Mouse (Mus musculus) forebrain, embryonic 11.5 days (tissue): ENCODE measurements around the gene Gm10563. TPM values are rescaled to one million over a fixed set of nuclear protein-coding genes. Genes with fewer than 3 reads are reported as not detected.
A peak's percentile ranks its signal among the peaks of the same experiment; 100 is the strongest.

ENCODE experiments used
- ATAC-seq: fragments of 200-750 bp; cut with Nextera tagmentation; replicated peaks from 2 replicates; pipeline ENCODE4 v1.8.0; 2017; ENCODE audit warnings: moderate TSS enrichment; ENCODE audit not compliant: low FRiP score
- DNase-seq: peaks from one replicate; pipeline ENCODE4 v3.0.0-alpha.2; 2017; ENCODE audit warnings: low spot score
- H3K27ac ChIP-seq: fragments of 300-500 bp; sonication (generic); 2 replicates; pipeline ENCODE4 v1.5.1; 2014; ENCODE audit warnings: low read depth, low read length
- H3K27me3 ChIP-seq: fragments of 300-500 bp; sonication (generic); 2 replicates; pipeline ENCODE4 v1.6.1; 2014; ENCODE audit warnings: mild to moderate bottlenecking, low read length, mixed read lengths; ENCODE audit not compliant: control insufficient read depth, insufficient read depth
- H3K36me3 ChIP-seq: fragments of 300-500 bp; sonication (generic); 2 replicates; pipeline ENCODE4 v1.6.1; 2014; ENCODE audit warnings: mild to moderate bottlenecking, low read length, moderate library complexity, mixed read lengths; ENCODE audit not compliant: control insufficient read depth, insufficient read depth
- H3K4me1 ChIP-seq: fragments of 300-500 bp; sonication (generic); replicated peaks from 2 replicates; pipeline ENCODE4 v1.6.1; 2014; ENCODE audit warnings: low read length, mixed read lengths; ENCODE audit not compliant: control insufficient read depth, insufficient read depth
- H3K4me2 ChIP-seq: fragments of 300-500 bp; sonication (generic); 2 replicates; pipeline ENCODE4 v1.6.1; 2014; ENCODE audit warnings: low read depth, mild to moderate bottlenecking, low read length, moderate library complexity, mixed read lengths; ENCODE audit not compliant: severe bottlenecking
- H3K4me3 ChIP-seq: fragments of 300-500 bp; sonication (generic); 2 replicates; pipeline ENCODE4 v1.5.1; 2014; ENCODE audit warnings: low read depth, low read length
- H3K9ac ChIP-seq: fragments of 300-500 bp; sonication (generic); 2 replicates; pipeline ENCODE4 v1.6.1; 2014; ENCODE audit warnings: low read length
- H3K9me3 ChIP-seq: fragments of 300-500 bp; sonication (generic); 2 replicates; pipeline ENCODE4 v1.6.1; 2016; ENCODE audit warnings: low read length, mixed read lengths; ENCODE audit not compliant: control insufficient read depth
- WGBS: fragments of 180-500 bp; shearing (Covaris S2); extraction: QIAGEN DNeasy Blood & Tissue Kit; methylation state at CpG from one replicate; pipeline ENCODE4 v1.1.7; 2014; 5-methylcytosine and 5-hydroxymethylcytosine counted together
- polyA plus RNA-seq: library from polyadenylated mRNA; unstranded; fragments of >200 nt; fragmentation: Nextera tagmentation; extraction: Ambion mirVana; gene quantifications from 2 replicates; pipeline ENCODE4 v1.2.1, GENCODE M21; 2014

Gene Gm10563
- polyA plus RNA-seq, 1 experiment from 2014 or later: not detected

GRCm38 (mm10) chr4:155595777-155596176 lies 49.4 kb downstream of the Gm10563 start:
- no peak overlapping the region for H3K9ac ChIP-seq
- no peak for ATAC-seq
- WGBS: 87% methylated on average over 3 of the region's 3 CpGs
- no peaks in the 10 kb centered on the region for H3K36me3 ChIP-seq
- no peak overlapping the region for H3K4me2 ChIP-seq
- H3K4me1 ChIP-seq: no peaks in the 10 kb centered on the region
- no peak overlapping the region for H3K4me3 ChIP-seq
- no peaks in the 10 kb centered on the region for H3K27me3 ChIP-seq
- H3K9me3 ChIP-seq: no peaks in the 10 kb centered on the region
- DNase-seq: no peak
- H3K27ac ChIP-seq: no peak overlapping the region

GRCm38 (mm10) chr4:155593780-155594179 lies 51.4 kb downstream of the Gm10563 start:
- Histone ChIP-seq H3K36me3 (peaks cover 3% of the 10 kb centered on the region; the same call in 1 of the 2 replicates), H3K9ac (no peak overlapping the region), H3K27ac (no peak overlapping the region), H3K4me1 (no peaks in the 10 kb centered on the region), H3K4me3 (no peak overlapping the region), H3K27me3 (no peaks in the 10 kb centered on the region), H3K9me3 (no peaks in the 10 kb centered on the region), H3K4me2 (no peak overlapping the region)
- ATAC-seq (no peak), DNase-seq (no peak)
- WGBS: 74% methylated on average over 1 of the region's 1 CpGs

GRCm38 (mm10) chr4:155591012-155591719 lies 54.0 kb downstream of the Gm10563 start:
- Histone ChIP-seq H3K27me3 (no peaks in the 10 kb centered on the region), H3K36me3 (peaks cover 3% of the 10 kb centered on the region; the same call in 1 of the 2 replicates), H3K4me1 (no peaks in the 10 kb centered on the region), H3K4me2 (no peak overlapping the region), H3K4me3 (no peak overlapping the region), H3K27ac (no peak overlapping the region), H3K9ac (no peak overlapping the region), H3K9me3 (no peaks in the 10 kb centered on the region)
- 88% methylated on average over 7 of the region's 7 CpGs for WGBS
- DNase-seq (no peak), ATAC-seq (no peak)

DNA sequence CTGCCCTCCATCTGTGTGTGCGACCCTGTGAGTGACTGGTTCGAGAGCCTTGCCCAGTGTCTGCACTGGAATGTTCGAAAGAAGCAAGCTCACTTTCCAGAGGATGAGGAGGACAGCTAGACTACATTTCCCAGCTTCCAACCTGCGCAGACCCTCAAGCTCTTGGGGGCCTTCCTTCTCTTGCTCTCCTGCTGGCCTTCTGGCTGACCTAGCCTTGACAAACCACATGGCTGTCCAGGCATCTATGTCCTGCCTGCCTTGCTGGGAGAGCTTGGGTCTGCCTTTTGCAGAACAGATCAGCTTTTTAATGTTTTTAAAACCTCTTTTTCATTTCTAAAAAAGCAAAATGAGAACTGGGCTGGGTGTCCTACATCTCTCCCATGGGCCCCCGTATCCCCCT lies 55.9 kb downstream of the Gm10563 start:
- DNase-seq (no peak), ATAC-seq (no peak)
- 95% methylated on average over 5 of the region's 5 CpGs for WGBS
- no peaks in the 10 kb centered on the region for H3K27me3 ChIP-seq
- no peaks in the 10 kb centered on the region for H3K4me1 ChIP-seq
- H3K9me3 ChIP-seq: no peaks in the 10 kb centered on the region
- no peak overlapping the region for H3K27ac ChIP-seq
- no peak overlapping the region for H3K9ac ChIP-seq
- no peak overlapping the region for H3K4me3 ChIP-seq
- no peak overlapping the region for H3K4me2 ChIP-seq
- H3K36me3 ChIP-seq: peaks cover 3% of the 10 kb centered on the region; the same call in 1 of the 2 replicates

- no peak overlapping the region for H3K4me2 ChIP-seq
- H3K27ac ChIP-seq: no peak overlapping the region
- H3K27me3 ChIP-seq: no peaks in the 10 kb centered on the region
- H3K4me3 ChIP-seq: no peak overlapping the region
- ATAC-seq: no peak
- no peaks in the 10 kb centered on the region for H3K4me1 ChIP-seq
- H3K9me3 ChIP-seq: no peaks in the 10 kb centered on the region
- H3K9ac ChIP-seq: no peak overlapping the region
- no peak for DNase-seq
- WGBS: 92% methylated on average over 6 of the region's 6 CpGs
- H3K36me3 ChIP-seq: peaks cover 5% of the 10 kb centered on the region
These were observed 62.8 kb downstream of the Gm10563 start for GRCm38 (mm10) chr4:155582279-155582905.

- no peaks in the 10 kb centered on the region for H3K4me1 ChIP-seq
- no peak overlapping the region for H3K4me2 ChIP-seq
- ATAC-seq: no peak
- H3K27ac ChIP-seq: no peak overlapping the region
- no peaks in the 10 kb centered on the region for H3K27me3 ChIP-seq
- H3K36me3 ChIP-seq: peaks cover 5% of the 10 kb centered on the region
- H3K4me3 ChIP-seq: no peak overlapping the region
- peak; percentile 75 for DNase-seq
- WGBS: 41% methylated on average over 1 of the region's 1 CpGs
- H3K9me3 ChIP-seq: no peaks in the 10 kb centered on the region
- H3K9ac ChIP-seq: no peak overlapping the region
These were observed 64.8 kb downstream of the Gm10563 start for GRCm38 (mm10) chr4:155580420-155580819.

DNA sequence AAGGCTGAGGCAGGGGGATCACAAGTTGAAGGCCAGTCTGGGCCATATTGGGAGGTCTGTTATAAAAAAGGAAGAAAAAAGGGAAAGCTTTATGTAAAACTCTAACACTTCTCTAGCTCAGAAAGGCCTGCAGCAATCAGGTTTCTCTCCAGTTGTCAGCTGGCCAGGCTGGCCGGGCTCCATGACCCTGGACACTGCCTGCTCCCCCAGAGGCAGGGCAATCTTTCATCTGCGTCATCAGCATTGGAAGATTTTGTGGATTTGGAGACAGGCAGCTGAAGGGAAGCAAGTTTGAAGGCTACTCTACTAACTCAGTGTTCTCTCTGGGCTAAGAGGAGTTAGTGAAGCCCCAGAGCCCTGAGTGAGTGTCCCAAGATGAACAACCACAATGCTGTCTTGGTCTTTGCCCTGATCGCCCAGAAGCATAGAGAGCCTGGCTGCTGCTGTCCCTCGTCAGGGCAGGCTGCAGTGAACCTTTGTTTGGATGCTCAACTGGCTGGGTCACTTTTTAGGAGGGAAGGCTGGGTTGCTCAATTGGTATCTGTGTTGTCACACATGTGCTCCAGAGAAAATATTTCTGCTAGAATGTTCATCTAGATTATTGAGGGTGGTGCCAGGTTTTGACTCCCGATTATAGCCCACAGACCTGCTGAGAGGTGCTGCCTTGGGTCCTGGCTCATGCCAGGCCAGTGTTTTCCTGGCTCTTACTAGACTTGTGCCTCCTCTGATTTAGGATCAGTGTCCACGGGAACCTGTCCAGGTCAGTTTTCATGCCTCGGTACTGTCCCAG lies 66.7 kb downstream of the Gm10563 start:
- no peaks in the 10 kb centered on the region for H3K9me3 ChIP-seq
- no peak overlapping the region for H3K27ac ChIP-seq
- ATAC-seq (no peak), DNase-seq (no peak)
- H3K4me2 ChIP-seq: no peak overlapping the region
- no peaks in the 10 kb centered on the region for H3K27me3 ChIP-seq
- no peaks in the 10 kb centered on the region for H3K4me1 ChIP-seq
- H3K36me3 ChIP-seq: peaks cover 5% of the 10 kb centered on the region
- 94% methylated on average over 7 of the region's 7 CpGs for WGBS
- H3K9ac ChIP-seq: no peak overlapping the region
- H3K4me3 ChIP-seq: no peak overlapping the region

- DNase-seq: no peak
- 90% methylated on average over 5 of the region's 5 CpGs for WGBS
- H3K4me1 ChIP-seq: no peaks in the 10 kb centered on the region
- H3K27ac ChIP-seq: no peak overlapping the region
- H3K27me3 ChIP-seq: no peaks in the 10 kb centered on the region
- ATAC-seq: no peak
- no peak overlapping the region for H3K4me2 ChIP-seq
- H3K9me3 ChIP-seq: no peaks in the 10 kb centered on the region
- peaks cover 5% of the 10 kb centered on the region for H3K36me3 ChIP-seq
- no peak overlapping the region for H3K9ac ChIP-seq
- no peak overlapping the region for H3K4me3 ChIP-seq
These were observed 67.5 kb downstream of the Gm10563 start for GRCm38 (mm10) chr4:155577741-155578140.
